Mouse (Mus musculus) spleen, adult 2 months (tissue): ENCODE data around the gene Gm21972.

Experiments
- CTCF ChIP-seq: fragments of 200-500 bp; IDR thresholded peaks from 2 replicates; pipeline ENCODE4 v1.5.1; 2011; ENCODE audit warnings: mild to moderate bottlenecking, inconsistent platforms; ENCODE audit not compliant: insufficient read depth, insufficient read length, insufficient replicate concordance; ENCODE audit errors: extremely low read depth
- POLR2A ChIP-seq: fragments of 200-500 bp; IDR thresholded peaks from 2 replicates; pipeline ENCODE4 v1.6.1; 2011; ENCODE audit warnings: low read depth, low read length, inconsistent platforms

DNA sequence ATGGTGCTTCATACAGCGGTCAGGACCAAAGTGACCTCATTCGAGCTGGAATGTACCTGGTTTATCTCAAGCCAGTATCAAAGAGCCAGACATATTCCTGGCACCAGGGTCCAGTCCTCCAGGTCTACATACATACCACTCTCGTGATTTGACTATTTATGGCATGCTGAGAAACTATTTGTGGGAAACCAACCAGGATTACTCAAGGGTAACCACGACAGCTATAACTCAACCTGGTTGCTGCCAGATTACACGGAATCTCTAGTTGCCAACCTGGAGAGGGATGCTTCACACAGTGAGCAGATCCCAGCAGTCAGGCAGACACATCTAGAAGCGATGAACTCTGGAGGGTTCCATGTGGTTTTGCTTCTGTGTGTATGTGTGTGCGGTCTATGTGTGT, 17.9 kb downstream of the Gm21972 start:
- no peak for TF ChIP-seq POLR2A
- no peak for TF ChIP-seq CTCF
